Mouse (Mus musculus): ENCODE measurements at regions not wholly inside any gene's neighbourhood (a gene's known extent, or its start where the extent isn't known, plus 50 kb on each side); places are given as distances from the start of the nearest gene placed in this dataset.

- ATAC-seq (ENCODE audit: poor library complexity, severe bottlenecking): no peak
These were observed 65.6 kb downstream of the En1 start for GRCm38 (mm10) chr1:120667776-120668175.

- no peak for ATAC-seq (ENCODE audit: poor library complexity, severe bottlenecking)
These were observed 81.5 kb downstream of the En1 start for GRCm38 (mm10) chr1:120683532-120684245.

GRCm38 (mm10) chr1:120685650-120686244, 83.5 kb downstream of the En1 start:
- ATAC-seq (ENCODE audit: poor library complexity, severe bottlenecking): no peak

- no peak for ATAC-seq (ENCODE audit: poor library complexity, severe bottlenecking)
These were observed 89.4 kb downstream of the En1 start for GRCm38 (mm10) chr1:120691571-120691970.

GRCm38 (mm10) chr1:120698189-120698588, 96.0 kb downstream of the En1 start:
- no peak for ATAC-seq (ENCODE audit: poor library complexity, severe bottlenecking)

- no peak for ATAC-seq (ENCODE audit: poor library complexity, severe bottlenecking)
These were observed 102.0 kb downstream of the En1 start for GRCm38 (mm10) chr1:120704201-120704600.

- ATAC-seq (ENCODE audit: poor library complexity, severe bottlenecking): no peak
These were observed 103.8 kb downstream of the En1 start for GRCm38 (mm10) chr1:120706011-120706410.

GRCm38 (mm10) chr1:120708511-120708910, 106.3 kb downstream of the En1 start:
- no peak for ATAC-seq (ENCODE audit: poor library complexity, severe bottlenecking)

- ATAC-seq (ENCODE audit: poor library complexity, severe bottlenecking): no peak
These were observed 113.1 kb downstream of the En1 start for GRCm38 (mm10) chr1:120715105-120715877.

GRCm38 (mm10) chr1:120726777-120727176, 124.6 kb downstream of the En1 start:
- no peak for ATAC-seq (ENCODE audit: poor library complexity, severe bottlenecking)

- ATAC-seq (ENCODE audit: poor library complexity, severe bottlenecking): no peak
These were observed 125.2 kb downstream of the En1 start for GRCm38 (mm10) chr1:120727427-120727826.

- no peak for ATAC-seq (ENCODE audit: poor library complexity, severe bottlenecking)
These were observed 129.8 kb downstream of the En1 start for GRCm38 (mm10) chr1:120732003-120732402.

- ATAC-seq (ENCODE audit: poor library complexity, severe bottlenecking): no peak
These were observed 131.5 kb downstream of the En1 start for GRCm38 (mm10) chr1:120733683-120734082.

- ATAC-seq (ENCODE audit: poor library complexity, severe bottlenecking): no peak
These were observed 132.6 kb downstream of the En1 start for GRCm38 (mm10) chr1:120734846-120735245.

- no peak for ATAC-seq (ENCODE audit: poor library complexity, severe bottlenecking)
These were observed 137.3 kb downstream of the En1 start for GRCm38 (mm10) chr1:120739499-120739898.

- no peak for ATAC-seq (ENCODE audit: poor library complexity, severe bottlenecking)
These were observed 139.0 kb downstream of the En1 start for GRCm38 (mm10) chr1:120741091-120741740.

- ATAC-seq (ENCODE audit: poor library complexity, severe bottlenecking): no peak
These were observed 146.7 kb downstream of the En1 start for GRCm38 (mm10) chr1:120748963-120749362.

- no peak for ATAC-seq (ENCODE audit: poor library complexity, severe bottlenecking)
These were observed 151.2 kb downstream of the En1 start for GRCm38 (mm10) chr1:120753406-120753805.

GRCm38 (mm10) chr1:120754337-120754736, 152.1 kb downstream of the En1 start:
- ATAC-seq (ENCODE audit: poor library complexity, severe bottlenecking): no peak

GRCm38 (mm10) chr1:120757283-120757821, 155.1 kb downstream of the En1 start:
- ATAC-seq (ENCODE audit: poor library complexity, severe bottlenecking): no peak

GRCm38 (mm10) chr1:120758172-120758571, 156.0 kb downstream of the En1 start:
- ATAC-seq (ENCODE audit: poor library complexity, severe bottlenecking): no peak

Data from megakaryocyte, adult 5-6 weeks (primary cell).